Mouse (Mus musculus) adrenal gland, adult 2 months (tissue): ENCODE data around the gene Sstr2. TPM values are rescaled to one million over a fixed set of nuclear protein-coding genes. Genes with fewer than 3 reads are reported as not detected.
A peak's percentile ranks its signal among the peaks of the same experiment; 100 is the strongest.

Source experiments
- DNase-seq: peaks from one replicate; pipeline ENCODE4 v3.0.0; 2021
- long read RNA-seq: library from polyadenylated mRNA; stranded (forward); transcript quantifications from one replicate; pipeline ENCODE4 v2.0.0, GENCODE M21; 2021
- polyA plus RNA-seq: library from polyadenylated mRNA; depleted of rRNA; stranded (reverse); fragments of >200 nt; gene quantifications from 2 replicates; pipeline ENCODE4 v1.2.3, GENCODE M21; 2012; rRNA removed
- total RNA-seq, 2 experiments: library from RNA; stranded (reverse); gene quantifications; 2 replicates each; pipeline ENCODE4 v1.2.3; 2021

The Sstr2 gene
- total RNA-seq = 1 to 10 TPM; 3.2 to 4.7 TPM
- polyA plus RNA-seq = 2.4 and 2.5 TPM in 2 replicates
- long read RNA-seq, partial matches to known transcripts = 0 of 4 reads
- long read RNA-seq, other reads (novel, unspliced or antisense) = 1 of 4 reads

DNA sequence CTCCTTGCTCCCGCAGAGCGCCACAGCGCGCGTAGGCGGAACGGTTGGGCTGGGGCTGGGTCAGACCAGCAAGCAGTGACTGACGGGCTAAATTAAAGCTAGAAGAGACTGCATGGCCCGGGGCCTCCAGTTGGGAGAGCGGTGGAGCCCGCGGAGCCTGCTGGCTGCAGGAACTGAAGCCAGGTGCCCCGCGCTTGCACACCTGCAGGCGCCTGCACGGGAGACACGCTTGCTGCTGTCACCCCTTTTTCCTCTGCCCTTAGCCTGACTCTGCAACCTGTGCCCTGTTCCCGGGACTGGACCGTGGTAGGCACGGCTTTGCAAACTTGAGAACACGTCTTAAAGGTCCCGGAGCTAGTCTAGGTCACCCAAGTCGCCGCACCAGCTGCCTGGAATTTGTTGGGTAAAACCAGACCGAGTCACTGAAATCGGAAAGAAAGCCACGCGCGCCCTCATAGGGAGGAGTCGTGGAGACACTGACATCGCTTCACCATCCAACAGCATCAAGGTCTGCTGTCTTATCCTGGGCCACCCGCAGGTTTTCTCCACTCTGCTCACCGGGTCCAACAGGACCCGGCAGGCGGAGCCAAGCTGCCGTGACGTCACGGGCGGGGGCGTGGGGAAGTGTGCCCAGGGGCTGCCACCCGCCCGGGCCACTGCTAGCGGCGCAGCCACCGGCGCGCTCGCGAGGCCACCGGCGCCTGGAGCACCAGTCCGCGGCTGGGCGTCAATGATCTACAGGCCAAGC lies at the start of gene Sstr2:
Gene Sstr2, plus strand, starts transcription at position 671 of the 748 bp plus-strand sequence.
- DNase-seq = peak; percentile 87

DNA sequence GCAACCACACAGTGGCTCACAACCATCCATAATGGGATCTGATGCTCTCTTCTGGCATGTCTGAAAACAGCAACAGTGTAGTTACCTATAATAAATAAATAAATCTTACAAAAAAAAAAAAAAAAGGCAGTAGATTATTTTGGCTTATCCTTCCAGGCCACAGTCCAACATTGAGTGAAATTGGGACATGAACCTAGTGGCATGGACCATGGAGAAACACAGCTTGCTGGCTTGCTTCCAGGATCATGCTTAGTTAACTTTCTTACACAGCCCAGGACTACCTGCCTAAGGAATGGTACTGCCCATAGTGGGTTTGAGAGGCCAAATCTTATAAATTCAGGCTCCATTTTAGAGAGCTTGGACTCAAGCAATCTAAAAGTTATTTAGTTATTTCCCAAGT lies 47.5 kb upstream of the Sstr2 start:
- DNase-seq = no peak

DNA sequence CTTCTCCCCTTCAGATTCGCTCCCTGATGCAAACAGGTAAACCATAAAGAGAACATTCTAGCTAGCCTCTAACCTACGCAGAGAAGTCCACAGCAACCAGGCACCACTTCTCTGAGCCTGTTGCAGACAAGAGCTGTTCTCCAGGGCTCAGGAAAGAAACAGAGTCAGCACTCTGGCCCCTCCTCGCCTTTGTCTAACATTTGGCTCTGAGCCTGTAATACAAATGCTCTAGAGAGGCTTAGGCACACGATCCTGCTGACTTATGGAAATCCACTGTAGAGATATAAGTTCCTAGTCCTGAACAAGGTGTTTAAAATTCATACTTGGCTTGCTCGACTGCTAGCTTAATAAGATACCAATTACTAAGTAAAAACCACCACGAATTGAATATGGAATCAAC lies 46.5 kb upstream of the Sstr2 start:
- no peak for DNase-seq

DNA sequence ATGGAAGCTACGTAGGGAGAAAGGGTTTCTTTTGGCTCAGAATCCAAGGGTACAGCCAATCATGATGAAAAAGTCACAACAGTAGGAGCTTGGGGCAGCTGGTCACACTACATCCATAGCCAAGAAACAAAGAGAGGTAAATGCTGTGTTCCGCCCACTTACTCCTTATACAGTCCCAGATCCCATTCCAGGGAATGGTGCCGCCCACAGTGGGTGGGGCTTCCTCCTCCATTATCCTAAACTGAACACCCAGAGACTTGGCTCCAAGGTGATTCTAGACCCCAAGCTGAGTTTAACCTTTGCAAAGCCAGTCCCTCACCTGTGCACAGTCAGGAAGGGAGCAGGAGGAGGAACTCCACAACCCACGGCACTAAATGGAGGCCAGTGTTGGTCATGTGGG lies 41.9 kb upstream of the Sstr2 start:
- DNase-seq = no peak

DNA sequence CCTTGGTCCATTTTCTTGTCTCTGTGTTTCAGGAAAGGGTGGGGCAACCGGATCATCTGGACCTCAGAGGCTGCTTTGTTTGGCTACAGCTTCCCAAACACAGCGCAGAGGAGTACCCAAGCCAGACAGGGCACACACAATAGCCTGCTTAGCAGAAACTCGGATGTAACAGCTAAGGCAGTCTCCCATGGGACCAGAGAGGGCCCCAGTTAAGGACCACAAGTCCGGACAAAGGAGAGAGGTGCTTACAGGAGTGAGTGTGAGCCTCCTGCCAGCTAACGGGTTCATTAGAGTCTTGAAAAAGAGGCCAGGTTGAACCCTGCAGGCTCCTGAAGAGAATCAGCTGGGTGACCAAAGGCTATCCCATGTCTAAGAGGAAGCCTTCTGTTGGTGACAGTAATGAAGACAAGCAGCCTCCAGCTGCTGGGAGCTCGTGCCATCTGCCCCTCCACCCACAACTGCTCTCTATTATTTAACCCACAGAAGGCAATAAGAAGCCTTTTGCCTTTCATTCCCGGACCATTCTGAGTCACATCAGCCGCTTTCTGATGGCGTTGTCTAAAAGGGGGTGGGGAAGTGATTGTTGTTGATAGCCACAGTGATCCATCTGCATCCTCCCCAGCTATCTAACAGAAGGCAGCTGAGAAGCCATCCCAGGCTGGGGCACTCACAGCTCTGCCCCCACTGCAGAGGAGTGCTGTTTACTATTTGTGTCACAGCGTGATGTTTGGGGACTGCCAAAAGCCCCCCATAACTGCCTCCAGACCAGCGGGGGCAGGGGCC lies 35.1 kb upstream of the Sstr2 start:
- no peak for DNase-seq

DNA sequence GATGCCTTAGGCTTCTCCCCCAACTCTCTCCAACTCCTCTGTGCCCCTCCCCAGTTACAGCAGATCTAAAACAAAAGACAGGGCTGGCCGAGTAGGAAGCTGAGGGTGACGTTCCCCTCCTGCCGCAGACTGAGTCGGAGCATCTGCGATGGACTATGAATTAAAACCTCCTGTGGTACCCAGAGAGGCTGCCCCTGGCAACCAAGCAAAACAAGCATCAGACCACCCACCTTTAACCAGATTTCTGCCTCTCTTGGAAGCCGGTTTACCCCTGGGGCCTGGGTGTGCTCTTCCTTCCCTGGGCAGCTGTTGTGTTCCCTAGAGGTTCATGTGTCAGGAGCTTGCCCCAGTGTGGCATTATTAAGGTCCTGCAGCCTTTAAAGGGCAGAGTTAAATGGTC lies 32.7 kb upstream of the Sstr2 start:
- no peak for DNase-seq

DNA sequence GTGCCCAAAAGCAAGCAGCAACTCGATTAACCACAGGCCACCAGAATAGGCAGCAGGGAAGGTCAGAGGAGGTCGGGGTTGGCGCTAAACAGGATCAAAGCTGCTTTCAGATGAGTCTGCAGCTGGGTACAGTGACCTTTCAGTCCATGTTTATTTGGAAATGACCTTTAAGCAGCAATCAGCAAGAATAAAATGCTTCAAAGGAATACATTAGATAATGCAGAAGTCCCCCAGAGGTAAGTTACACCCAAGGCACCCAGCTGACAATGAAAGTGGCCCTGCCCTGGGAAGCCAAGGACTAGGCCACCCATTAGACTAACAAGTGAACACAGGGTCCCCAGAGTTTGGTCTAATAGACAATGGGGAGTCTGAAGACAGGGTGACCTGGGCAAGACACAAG lies 30.2 kb upstream of the Sstr2 start:
- peak; percentile 33 for DNase-seq

DNA sequence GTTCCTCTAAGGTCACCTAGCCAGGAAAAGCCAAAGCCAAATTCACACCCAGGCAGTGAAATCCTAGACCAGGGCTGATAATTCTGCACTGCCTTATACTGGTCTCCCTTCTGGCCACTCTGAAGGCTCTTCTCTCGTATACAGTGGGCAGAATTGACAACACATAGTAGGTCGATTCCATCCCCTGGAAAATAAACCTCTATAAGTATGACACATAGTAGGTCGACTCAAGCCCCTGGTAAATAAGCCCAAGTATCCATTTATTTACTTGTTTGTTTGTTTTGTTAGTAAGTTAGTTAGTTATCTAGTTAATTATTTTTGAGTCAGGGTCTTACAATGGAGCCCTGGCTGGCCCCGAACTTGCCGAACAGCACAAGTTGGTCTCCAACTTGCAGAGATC lies 24.0 kb upstream of the Sstr2 start:
- no peak for DNase-seq

DNA sequence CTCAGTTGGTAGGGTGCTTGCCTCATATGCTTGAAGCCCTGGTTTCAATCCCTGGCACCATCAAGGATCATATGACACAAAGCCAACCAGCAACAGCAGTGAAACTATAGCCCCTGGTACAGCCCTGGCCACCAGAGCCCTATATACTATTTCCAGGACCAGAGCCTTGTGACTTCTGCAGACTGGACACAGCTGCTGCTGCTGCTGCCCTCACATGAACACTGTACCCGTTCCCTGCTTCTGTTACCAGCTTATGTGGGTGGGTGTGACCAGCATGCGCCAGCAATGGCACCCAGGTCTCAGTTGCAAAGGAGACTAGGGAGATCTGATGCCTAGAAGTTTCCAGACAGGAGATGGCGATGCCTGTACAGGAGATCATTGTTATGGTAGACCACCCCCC lies 21.5 kb upstream of the Sstr2 start:
- DNase-seq = no peak

DNA sequence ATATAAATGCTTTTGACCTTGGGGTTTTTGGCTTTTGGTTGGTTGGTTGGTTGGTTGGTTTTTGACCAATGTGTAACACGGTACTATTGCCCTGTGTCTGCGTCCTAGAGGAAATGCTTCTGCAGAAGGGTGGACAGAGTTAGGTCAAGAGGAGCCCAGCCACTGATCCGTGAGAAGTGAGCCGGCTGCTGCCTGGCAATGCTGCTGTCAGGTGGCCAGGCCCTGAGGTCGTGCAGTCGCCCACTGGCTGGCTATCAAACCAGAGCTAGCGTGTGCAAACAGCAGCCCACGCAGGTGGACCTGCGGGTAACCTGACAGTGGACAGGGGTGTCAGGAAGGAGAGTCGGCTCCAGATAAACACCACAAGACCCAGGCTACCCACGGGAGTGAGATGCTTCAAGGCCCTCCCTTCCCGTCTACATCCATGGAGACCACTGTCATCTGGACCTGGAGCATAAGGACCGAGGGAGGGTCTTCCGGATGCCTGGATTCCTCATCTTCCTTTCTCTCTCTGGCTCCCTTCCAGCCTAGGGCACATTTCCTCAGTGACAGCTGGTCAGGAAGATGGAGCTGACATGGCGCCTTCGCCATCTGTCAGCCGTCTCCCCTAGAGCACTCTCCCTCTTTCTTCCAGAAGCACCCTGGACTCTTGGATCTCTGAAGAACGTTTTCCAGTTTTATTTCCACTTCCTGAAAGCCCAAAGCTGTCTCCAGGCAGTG lies 18.5 kb upstream of the Sstr2 start:
- no peak for DNase-seq

DNA sequence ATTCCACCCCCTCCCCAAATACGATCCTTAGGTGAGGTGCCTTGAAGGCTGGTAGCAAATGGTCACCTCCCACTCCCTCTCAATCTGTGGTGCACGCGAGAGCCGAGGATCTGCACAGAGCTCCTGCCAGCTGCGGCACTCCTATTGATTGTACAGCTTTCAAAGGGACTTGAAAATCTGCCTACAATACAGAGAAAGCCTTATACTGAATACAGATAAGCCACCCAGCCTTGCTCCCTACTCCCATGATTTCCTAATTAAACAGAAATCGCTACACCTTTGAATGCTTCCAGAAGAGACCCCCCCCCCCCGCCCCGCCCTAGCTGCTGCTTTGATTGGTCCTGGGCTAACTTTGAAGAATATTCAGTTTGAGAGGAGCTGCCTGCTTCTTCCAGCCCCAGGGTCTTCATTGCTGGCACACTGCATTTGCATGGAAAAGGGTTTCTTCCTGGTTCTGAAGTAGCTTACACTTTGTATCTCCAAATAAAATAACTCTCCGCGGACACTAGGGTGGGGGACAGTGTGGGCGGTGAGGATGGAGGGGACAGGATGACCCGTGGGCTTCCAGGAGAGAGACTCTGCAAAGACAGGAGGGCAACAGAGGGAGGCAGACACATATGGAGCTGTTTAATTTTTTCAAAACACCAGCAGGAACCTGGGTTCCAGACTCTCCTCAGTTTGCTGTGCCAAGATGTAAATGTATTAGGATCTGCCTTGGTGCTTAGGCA lies 17.4 kb upstream of the Sstr2 start:
- DNase-seq = no peak

DNA sequence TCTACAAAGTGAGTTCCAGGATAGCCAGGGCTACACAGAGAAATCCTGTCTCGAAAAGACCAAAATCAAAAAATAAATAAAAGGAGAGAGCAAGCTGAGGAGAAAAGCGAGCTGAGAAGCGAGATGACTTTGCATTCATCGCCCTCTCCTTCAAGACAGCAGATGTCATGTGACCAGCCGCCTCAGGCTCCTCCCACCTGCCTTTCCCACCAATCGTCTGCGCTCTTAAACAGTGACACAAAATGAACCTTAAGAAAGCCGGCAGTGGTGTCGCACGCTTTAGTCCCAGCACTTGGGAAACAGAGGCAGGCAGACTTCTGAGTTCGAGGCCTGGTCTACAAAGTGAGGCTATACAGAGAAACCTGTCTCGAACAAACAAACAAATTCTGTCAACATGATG lies 11.6 kb upstream of the Sstr2 start:
- no peak for DNase-seq

DNA sequence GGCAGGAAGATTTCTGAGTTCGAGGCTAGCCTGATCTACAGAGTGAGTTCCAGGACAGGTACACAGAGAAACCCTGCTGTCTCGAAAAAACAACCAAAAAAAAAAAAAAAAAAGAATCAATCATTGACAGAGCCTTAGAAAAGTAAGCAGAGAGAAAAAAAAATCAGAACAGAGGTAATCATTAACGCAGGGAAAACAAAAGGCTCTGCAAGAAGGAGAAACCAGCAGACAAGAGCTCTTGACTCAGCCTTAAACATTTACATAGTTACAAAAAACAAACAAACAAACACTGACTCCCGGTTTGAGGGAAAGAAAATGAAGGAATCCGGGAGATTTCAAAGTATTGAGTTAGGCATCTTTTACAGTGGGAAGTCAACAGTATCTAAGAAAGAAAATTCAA lies 9.6 kb upstream of the Sstr2 start:
- no peak for DNase-seq

DNA sequence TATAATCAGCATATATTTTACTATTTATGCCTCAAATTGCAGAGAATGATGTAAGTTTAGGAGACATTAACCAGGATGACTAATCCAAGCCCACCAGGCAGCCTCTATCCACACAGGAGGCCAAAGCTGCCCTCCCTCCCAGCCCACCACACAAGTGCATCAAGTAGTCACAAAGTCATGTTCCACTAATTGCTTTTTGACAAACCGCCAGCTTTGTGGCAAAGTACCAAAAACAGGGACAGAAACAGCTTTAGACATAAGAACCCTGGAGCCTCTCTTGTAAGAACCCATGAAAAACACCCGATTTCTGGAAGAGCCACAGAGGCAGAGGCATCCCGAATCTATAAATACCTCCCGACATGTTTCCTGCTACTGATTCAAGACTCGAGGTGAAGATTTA lies 8.9 kb upstream of the Sstr2 start:
- DNase-seq = no peak

DNA sequence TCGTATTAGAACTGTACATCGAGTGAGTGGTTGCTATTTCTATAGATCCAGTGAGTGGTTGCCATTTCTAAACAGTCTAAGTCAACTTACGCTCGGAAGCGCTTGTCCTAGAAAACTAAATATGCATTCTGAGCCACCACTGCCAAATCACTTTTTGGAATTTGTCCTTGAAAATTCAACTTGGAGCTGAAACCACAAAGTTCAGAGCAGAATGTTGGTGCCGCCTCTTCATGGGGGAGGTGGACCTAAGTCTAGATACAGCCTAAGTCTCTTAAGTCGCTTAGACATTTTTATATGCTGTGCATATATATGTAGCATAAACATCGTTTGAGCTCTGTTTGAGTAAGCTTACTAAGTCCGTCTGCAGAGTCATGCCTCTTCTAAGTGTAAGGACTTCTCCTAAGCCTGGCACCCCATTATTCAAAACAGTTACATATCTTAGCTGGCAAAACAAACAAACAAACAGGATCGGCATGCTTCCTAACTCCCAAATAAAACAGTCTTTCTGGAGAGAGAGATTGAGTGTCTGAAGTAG lies 8.0 kb upstream of the Sstr2 start:
- peak; percentile 45 for DNase-seq

DNA sequence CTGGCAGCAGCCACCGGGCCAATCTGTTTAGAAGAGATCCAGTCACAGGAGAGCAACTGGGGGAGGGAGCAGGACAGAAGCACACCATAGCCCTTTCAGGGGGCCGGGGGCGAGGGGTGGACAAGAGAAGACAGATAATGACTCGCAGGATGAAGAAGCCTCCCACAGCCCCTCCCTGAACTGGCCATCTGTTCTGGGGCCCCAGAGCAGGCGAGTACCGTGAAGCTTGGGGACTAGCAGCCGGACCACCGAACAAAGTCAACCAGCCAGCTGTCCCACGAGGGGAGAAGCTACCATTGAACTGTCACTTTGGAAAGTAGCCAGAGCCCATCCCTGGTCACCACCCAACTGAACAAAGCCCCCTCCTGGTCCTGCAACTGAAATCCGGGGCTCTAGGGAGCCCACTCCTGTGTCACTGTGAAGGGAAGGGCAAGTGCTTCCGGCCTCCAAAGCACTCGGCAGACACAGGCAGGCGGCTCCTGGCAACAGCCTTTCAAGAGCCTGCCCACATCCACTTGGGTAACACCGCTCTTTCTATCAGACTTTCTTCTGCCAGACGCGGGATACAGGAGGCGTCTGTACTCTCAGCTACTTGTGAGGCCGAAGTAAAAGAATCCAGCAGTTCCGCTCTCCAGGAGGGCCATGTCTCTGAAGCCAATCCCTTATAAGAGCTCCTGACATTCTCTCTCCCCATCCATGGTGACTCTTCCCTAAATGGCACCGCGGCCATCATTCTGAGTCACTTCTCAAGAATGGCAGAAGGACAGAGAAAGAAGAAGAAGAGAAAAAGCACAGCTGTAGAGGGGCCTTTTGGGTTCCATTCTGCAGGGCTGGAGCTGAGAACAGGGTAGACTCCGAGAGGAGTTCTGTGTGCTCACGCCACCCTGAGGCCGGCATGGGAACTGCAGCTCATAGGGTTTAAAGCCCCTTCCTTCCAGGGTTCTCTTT lies 7.2 kb upstream of the Sstr2 start:
- peak; percentile 53 for DNase-seq

DNA sequence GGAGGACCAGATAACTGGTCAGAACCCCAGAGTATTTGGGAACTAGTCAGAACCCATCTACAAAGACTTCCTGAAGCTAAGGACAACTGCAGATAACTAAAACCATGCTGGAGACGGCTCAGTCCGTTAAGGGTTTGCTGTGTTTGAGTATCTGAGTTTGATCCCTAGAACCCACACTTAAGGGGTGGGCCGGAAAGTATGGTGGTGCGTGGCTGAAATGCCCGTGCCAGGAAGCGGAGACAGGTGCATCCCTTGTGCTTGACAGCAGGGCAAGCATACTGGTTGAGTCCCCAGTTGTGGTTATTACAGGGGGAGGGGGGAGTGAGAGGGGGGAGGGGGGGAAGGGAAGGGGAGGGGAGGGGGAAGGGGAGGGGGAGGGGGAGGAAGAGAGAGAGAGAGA lies 4.7 kb upstream of the Sstr2 start:
- no peak for DNase-seq

DNA sequence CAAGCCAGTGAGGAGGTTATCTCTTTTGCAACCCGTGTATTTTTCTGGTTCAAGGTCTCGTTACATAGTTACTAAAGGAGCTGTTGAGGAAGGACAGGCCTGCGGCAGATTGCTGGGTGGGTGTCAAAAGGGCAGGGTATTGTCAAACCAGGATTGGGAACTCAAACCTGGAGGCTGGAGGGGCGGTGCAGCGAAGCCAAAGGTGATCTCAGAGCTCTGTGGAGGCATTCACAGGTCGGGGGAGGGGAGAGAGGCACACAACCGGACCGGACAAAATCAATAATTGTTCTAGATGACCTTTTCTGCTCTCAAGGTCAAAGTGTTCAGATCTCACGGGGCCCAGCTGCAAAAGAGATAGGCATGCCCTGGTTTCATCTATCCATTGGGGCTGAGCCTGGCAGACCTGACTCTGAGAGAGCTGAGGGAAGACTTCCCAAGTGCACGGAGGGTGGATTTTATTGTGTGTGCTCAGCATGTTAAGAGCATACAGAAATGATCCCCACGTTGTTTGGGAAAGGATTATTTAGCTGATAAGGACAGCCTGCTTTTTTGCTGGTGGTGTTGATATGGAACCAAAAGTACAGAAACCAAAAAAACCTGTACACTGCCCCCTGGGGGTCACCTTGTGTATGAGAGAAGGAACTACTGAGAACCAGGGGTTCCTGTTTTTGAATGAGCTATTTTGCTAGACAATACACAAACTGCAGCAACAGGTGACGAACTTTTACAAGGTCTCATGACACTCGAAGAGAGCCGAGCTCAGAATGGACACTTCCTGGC lies 1.8 kb upstream of the Sstr2 start:
- DNase-seq = peak; percentile 50

DNA sequence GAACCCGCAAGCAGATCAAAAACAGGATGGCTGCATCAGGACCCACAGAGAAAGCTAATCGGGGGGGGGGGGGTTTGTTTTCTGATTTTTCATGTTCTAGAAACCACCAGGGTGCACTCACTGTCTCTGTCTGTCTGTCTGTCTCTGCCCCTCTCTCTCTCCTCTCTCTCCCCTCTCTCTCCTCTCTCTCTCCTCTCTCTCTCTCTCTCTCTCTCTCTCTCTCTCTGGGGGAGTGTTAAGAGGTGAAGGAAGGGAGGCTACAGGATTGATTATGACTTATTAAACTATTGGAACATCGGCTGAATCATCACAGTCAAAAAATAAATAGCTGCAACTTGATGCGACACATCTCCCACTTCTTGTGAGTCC lies 855 bp upstream of the Sstr2 start:
- no peak for DNase-seq
